Mouse (Mus musculus): Measurements from ENCODE around the gene Usb1. TPM values are rescaled to one million over a fixed set of nuclear protein-coding genes. Genes with fewer than 3 reads are reported as not detected.
A peak's percentile ranks its signal among the peaks of the same experiment; 100 is the strongest.

Usb1 gene
- total RNA-seq, 1 experiment = 25.9 TPM

DNA sequence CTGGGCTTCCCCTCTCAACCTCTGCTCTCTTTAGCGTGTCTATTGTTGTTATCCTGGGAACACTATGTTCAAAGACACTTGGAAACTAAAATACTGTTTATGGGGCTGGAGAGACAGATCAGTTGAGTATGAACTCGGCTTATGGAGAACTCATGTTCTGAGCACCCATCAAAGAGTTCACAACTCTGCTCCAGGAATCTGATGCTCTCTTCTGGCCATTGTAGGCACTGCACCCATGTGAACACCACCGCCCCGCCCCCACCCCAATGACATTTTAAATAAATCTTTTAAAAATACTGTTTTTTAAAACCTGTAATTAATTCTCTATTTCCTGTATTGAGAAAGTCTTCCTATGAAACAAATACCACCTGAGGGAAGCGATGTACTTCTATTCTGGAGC, 29.7 kb upstream of the Usb1 start:
- H3K4me3 ChIP-seq (ENCODE audit: insufficient read depth in 1 of 2, low read depth in 1 of 2, low read length in 2 of 2, poor library complexity in 1 of 2, severe bottlenecking in 1 of 2) = no peak overlapping the region
- H3K9ac ChIP-seq (ENCODE audit: insufficient read depth, low read depth, low read length, poor library complexity, severe bottlenecking) = no peak overlapping the region
- H3K36me3 ChIP-seq (ENCODE audit: control insufficient read depth, insufficient read depth, low read length, poor library complexity, severe bottlenecking) = no peaks in the 10 kb centered on the region
- no peaks in the 10 kb centered on the region for H3K9me3 ChIP-seq (ENCODE audit: control insufficient read depth, insufficient read depth, low read depth, low read length)
- H3K4me1 ChIP-seq (ENCODE audit: control insufficient read depth in 2 of 2, insufficient read depth in 2 of 2, low read length in 2 of 2, poor library complexity in 1 of 2) = no peaks in the 10 kb centered on the region
- in situ Hi-C loops (cut with MboI; ENCODE audit: low sequenced_read_pairs in 2 of 2, unreplicated experiment in 2 of 2) = no loop called here
- no peak overlapping the region for H3K27ac ChIP-seq (ENCODE audit: insufficient read depth, low read depth, low read length, poor library complexity, severe bottlenecking)
- TF ChIP-seq MAFK (IDR thresholded peaks at IDR 0.05; ENCODE audit: insufficient read depth, low read depth, low read length) (no peak), ZC3H11A (IDR thresholded peaks at IDR 0.05; ENCODE audit: borderline replicate concordance, low read depth, low read length) (peak; percentile 50; the same call in 1 of the 2 replicates)
- DNase-seq (ENCODE audit: low read depth, low spot score) = peak; percentile 34

DNA sequence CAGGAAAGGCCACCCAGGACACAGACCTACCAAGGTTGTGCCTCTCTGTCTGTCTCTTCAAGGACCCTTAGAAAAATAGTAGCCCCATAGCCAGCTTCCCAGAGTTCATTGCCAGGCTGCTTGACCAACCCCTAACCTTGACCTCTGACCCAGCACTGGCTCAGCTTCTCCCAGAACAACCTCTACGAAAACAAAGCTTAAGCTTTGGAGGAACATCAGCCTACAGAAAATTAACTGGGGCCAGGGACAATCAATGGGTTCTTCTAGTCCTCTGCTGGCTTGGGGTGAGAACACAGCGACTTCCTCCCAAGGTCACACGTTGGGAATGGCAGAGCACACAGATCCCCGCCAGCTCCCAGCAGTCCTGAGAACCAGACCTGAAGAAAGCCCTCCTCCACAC, 26.6 kb upstream of the Usb1 start:
- Histone ChIP-seq H3K4me1 (ENCODE audit: control insufficient read depth in 2 of 2, insufficient read depth in 2 of 2, low read length in 2 of 2, poor library complexity in 1 of 2) (no peaks in the 10 kb centered on the region; a peak in 1 of 4 replicates), H3K4me3 (ENCODE audit: insufficient read depth in 1 of 2, low read depth in 1 of 2, low read length in 2 of 2, poor library complexity in 1 of 2, severe bottlenecking in 1 of 2) (no peak overlapping the region), H3K36me3 (ENCODE audit: control insufficient read depth, insufficient read depth, low read length, poor library complexity, severe bottlenecking) (no peaks in the 10 kb centered on the region), H3K9me3 (ENCODE audit: control insufficient read depth, insufficient read depth, low read depth, low read length) (no peaks in the 10 kb centered on the region), H3K27ac (ENCODE audit: insufficient read depth, low read depth, low read length, poor library complexity, severe bottlenecking) (no peak overlapping the region), H3K9ac (ENCODE audit: insufficient read depth, low read depth, low read length, poor library complexity, severe bottlenecking) (no peak overlapping the region)
- in situ Hi-C loops (cut with MboI; ENCODE audit: low sequenced_read_pairs in 2 of 2, unreplicated experiment in 2 of 2) = no loop called here
- no peak for DNase-seq (ENCODE audit: low read depth, low spot score)
- TF ChIP-seq CHD2 (IDR thresholded peaks at IDR 0.05; ENCODE audit: low read depth, low read length) (no peak), ZC3H11A (IDR thresholded peaks at IDR 0.05; ENCODE audit: borderline replicate concordance, low read depth, low read length) (no peak), MAFK (IDR thresholded peaks at IDR 0.05; ENCODE audit: insufficient read depth, low read depth, low read length) (no peak), HCFC1 (IDR thresholded peaks at IDR 0.05; ENCODE audit: borderline replicate concordance, insufficient read depth, low read length) (no peak), ZNF384 (IDR thresholded peaks at IDR 0.05; ENCODE audit: low read depth, low read length) (no peak)

DNA sequence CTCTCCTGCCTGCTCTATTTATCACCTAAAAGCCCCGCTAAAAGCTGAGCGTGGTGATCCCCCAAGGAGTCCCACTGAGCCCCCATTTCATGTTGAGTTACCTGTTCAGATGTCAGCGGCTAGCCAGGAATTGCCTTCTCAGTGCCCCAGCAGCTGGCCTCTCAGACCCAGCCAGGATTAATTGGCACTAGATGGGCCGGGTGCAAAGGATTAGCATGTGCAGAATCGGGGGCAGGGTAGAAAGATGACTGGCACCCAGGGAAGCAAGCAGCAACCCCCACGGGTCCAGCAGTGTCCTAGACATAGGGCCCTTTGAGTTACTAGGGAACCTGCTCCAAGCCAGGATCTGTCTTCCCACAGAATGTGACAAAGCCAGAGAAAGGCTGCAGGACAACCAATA, 25.7 kb upstream of the Usb1 start, which contains the start of gene Cngb1:
TSS of gene Cngb1 (minus strand) at position 155 of the 400 bp plus-strand sequence.
- H3K9ac ChIP-seq (ENCODE audit: insufficient read depth, low read depth, low read length, poor library complexity, severe bottlenecking) = no peak within 1 kb of the TSS
- in situ Hi-C loops (cut with MboI; ENCODE audit: low sequenced_read_pairs in 2 of 2, unreplicated experiment in 2 of 2) = no loop called here

DNA sequence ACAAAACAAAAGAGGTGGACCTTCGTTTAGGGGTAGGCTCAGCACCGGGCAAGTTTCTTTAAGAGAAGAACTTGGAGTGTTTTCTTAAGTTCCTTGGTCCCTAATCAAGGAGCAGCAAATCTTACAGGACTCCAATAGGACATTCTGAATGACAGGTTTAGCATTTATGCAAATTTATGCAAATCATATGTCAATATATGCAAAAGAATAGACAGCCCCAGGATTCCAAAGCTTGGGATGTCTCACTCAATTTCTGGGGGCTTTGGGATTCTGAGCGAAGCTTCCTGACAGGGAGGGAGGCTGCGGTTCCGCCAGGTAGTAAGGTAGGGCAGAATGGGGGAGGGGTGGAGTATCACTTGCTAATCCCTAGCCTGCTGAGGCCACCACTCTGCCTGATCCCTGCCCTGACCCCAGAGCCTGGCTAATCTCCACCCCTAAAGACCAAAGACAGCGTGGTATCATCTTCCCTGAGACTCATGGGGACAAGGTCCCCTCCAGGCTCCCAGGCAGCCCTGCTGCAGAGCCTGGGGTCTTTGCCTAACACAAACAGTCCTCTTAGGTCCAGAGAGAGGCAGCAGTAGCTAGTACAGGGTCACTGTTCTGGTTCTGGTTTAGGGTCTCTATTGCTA, 21.6 kb upstream of the Usb1 start, which contains the start of gene Tepp:
TSS of gene Tepp (plus strand) at position 225 of the 629 bp plus-strand sequence.
- no peak for DNase-seq (ENCODE audit: low read depth, low spot score)
- TF ChIP-seq ZNF384 (IDR thresholded peaks at IDR 0.05; ENCODE audit: low read depth, low read length) = no peak
- TF ChIP-seq ZC3H11A (IDR thresholded peaks at IDR 0.05; ENCODE audit: borderline replicate concordance, low read depth, low read length) = no peak
- TF ChIP-seq HCFC1 (IDR thresholded peaks at IDR 0.05; ENCODE audit: borderline replicate concordance, insufficient read depth, low read length) = no peak
- no peak for TF ChIP-seq MAFK (IDR thresholded peaks at IDR 0.05; ENCODE audit: insufficient read depth, low read depth, low read length)
- no peak for TF ChIP-seq CHD2 (IDR thresholded peaks at IDR 0.05; ENCODE audit: low read depth, low read length)
- Histone ChIP-seq H3K9ac (ENCODE audit: insufficient read depth, low read depth, low read length, poor library complexity, severe bottlenecking) (no peak within 1 kb of the TSS), H3K4me3 (ENCODE audit: insufficient read depth in 1 of 2, low read depth in 1 of 2, low read length in 2 of 2, poor library complexity in 1 of 2, severe bottlenecking in 1 of 2) (no peak within 1 kb of the TSS), H3K36me3 (ENCODE audit: control insufficient read depth, insufficient read depth, low read length, poor library complexity, severe bottlenecking) (no peaks in the 10 kb centered on the region), H3K9me3 (ENCODE audit: control insufficient read depth, insufficient read depth, low read depth, low read length) (no peaks in the 10 kb centered on the region), H3K4me1 (ENCODE audit: control insufficient read depth in 2 of 2, insufficient read depth in 2 of 2, low read length in 2 of 2, poor library complexity in 1 of 2) (peaks cover 0 to 6% of the 10 kb centered on the region in 2 experiments; a peak in 1 of 4 replicates), H3K27ac (ENCODE audit: insufficient read depth, low read depth, low read length, poor library complexity, severe bottlenecking) (no peak within 1 kb of the TSS; the same call in 1 of the 2 replicates)
- in situ Hi-C loops (cut with MboI; ENCODE audit: low sequenced_read_pairs in 2 of 2, unreplicated experiment in 2 of 2) = no loop called here

More for the DNA sequence above, 25.7 kb upstream of the Usb1 start, which contains the start of gene Cngb1:
- H3K36me3 ChIP-seq (ENCODE audit: control insufficient read depth, insufficient read depth, low read length, poor library complexity, severe bottlenecking) = no peaks in the 10 kb centered on the region
- H3K9me3 ChIP-seq (ENCODE audit: control insufficient read depth, insufficient read depth, low read depth, low read length) = no peaks in the 10 kb centered on the region
- TF ChIP-seq CHD2 (IDR thresholded peaks at IDR 0.05; ENCODE audit: low read depth, low read length) (no peak), MAFK (IDR thresholded peaks at IDR 0.05; ENCODE audit: insufficient read depth, low read depth, low read length) (no peak), ZC3H11A (IDR thresholded peaks at IDR 0.05; ENCODE audit: borderline replicate concordance, low read depth, low read length) (no peak), HCFC1 (IDR thresholded peaks at IDR 0.05; ENCODE audit: borderline replicate concordance, insufficient read depth, low read length) (no peak), ZNF384 (IDR thresholded peaks at IDR 0.05; ENCODE audit: low read depth, low read length) (no peak)
- H3K4me3 ChIP-seq (ENCODE audit: insufficient read depth in 1 of 2, low read depth in 1 of 2, low read length in 2 of 2, poor library complexity in 1 of 2, severe bottlenecking in 1 of 2) = no peak within 1 kb of the TSS
- no peak within 1 kb of the TSS for H3K27ac ChIP-seq (ENCODE audit: insufficient read depth, low read depth, low read length, poor library complexity, severe bottlenecking)
- DNase-seq (ENCODE audit: low read depth, low spot score) = no peak
- H3K4me1 ChIP-seq (ENCODE audit: control insufficient read depth in 2 of 2, insufficient read depth in 2 of 2, low read length in 2 of 2, poor library complexity in 1 of 2) = peaks cover 0 to 4% of the 10 kb centered on the region in 2 experiments; a peak in 1 of 4 replicates

Data from ES-E14 (cell line).